Mouse (Mus musculus): ENCODE results near the gene Csad. TPM values are rescaled to one million over a fixed set of nuclear protein-coding genes. Genes with fewer than 3 reads are reported as not detected.
"Not testable (repeated sequence)": the region's sequence is repeated elsewhere in the genome, so short reads cannot be mapped to it uniquely, and the experiment has no call there.

Csad gene
- polyA plus RNA-seq, 3 experiments from 2014 or later, result 5.0 to 14.6 (median 14.0) TPM

DNA sequence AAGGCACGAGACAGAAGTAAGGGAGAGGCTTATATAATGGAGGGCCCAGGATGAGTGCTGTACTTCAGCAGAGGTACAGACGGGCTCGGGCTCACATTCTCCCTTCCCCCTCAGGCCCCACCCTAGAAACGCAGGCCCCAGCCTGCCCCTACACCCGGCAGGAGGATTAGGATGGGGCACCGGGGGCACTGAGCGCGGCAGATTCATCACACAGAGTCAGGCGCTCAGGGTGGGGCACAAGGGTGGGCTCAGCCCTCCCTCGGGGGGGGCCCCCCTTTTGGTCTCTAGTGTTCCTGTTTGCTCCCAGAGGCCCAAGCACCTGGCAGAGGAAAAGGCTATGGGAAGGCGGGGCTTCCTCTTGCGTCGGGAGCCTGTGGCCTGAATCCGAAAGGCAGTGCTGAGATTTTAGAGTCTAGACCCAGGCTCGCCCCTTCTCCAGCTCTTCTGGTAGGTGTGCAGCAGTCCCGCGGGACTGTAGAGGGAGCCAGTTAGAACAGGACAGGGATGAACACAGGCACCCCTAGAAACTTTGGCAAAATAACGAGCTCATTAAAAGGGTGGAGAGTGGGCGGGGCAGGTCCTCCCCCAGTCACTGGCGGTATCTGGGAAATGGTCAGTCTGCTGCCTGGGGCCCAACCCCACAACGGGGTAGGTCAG lies 31.0 kb upstream of the Csad start:
- ATAC-seq, result no peak

GRCm38 (mm10) chr15:102233896-102234295 lies 29.4 kb upstream of the Csad start:
- peak; percentile 32 for ATAC-seq

- ATAC-seq, result no peak
These were observed 28.2 kb upstream of the Csad start for GRCm38 (mm10) chr15:102232764-102233163.

GRCm38 (mm10) chr15:102231748-102232147 lies 27.2 kb upstream of the Csad start, which contains the start of gene Itgb7:
Itgb7 (minus strand) TSS chr15:102231944.
- ATAC-seq, result peak; percentile 78

GRCm38 (mm10) chr15:102230408-102231321 lies 26.1 kb upstream of the Csad start:
- peak; percentile 54 for ATAC-seq

DNA sequence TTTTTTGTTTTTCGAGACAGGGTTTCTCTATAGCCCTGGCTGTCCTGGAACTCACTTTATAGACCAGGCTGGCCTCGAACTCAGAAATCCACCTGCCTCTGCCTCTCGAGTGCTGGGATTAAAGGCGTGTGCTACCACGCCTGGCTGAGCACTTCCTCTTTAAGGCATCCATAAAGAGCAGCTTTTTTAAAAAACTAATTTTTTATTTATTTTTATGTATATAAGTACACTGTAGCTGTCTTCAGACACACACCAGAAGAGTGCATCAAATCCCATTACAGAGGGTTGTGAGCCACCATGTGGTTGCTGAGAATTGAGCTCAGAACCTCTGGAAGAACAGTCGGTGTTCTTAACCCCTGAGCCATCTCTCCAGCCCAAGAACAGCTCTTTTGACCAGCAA lies 21.1 kb upstream of the Csad start:
- ATAC-seq, result not testable (repeated sequence)

GRCm38 (mm10) chr15:102224992-102225617 lies 20.6 kb upstream of the Csad start:
- peak; percentile 94 for ATAC-seq

GRCm38 (mm10) chr15:102224186-102224991 lies 19.9 kb upstream of the Csad start:
- peak; percentile 38 for ATAC-seq

DNA sequence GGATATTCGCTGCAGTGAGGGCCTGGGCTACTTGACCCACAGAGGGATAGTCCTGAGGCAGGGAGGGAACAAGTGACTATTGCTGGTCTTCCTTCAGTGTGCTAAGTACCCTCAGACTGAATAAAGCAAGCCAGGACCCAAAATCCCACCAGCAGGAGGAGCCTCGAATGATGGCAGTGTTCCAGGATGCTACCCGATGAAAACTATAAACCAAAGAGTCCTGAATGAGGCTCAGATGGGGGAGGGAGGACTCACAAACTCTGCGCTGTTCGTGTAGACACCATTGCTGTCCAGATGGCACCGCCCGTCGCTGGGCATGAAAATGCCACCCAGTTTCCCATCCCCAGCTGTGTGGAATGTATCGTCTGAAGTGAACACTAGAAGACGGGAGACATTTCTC lies 17.9 kb upstream of the Csad start:
- ATAC-seq, result no peak

DNA sequence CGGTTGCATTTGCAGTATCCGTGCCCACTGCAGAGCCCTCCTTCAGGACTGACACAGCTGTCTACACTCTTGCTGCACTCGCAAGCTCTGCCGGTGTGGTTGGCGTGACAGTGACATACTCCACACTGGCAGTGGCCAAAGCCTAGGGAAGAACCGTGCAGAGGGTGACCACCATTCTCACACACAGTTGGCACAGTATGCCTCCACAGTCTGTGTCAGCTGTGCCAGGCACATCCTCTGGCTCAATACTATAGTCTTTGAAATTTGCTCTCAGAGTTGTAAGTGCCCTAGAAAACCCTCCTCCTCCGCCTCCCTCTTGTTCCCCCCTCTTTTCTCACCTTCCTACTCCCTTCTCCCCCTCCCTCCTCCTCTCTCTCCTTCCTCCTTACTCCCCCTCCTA lies 12.8 kb upstream of the Csad start:
- no peak for ATAC-seq

DNA sequence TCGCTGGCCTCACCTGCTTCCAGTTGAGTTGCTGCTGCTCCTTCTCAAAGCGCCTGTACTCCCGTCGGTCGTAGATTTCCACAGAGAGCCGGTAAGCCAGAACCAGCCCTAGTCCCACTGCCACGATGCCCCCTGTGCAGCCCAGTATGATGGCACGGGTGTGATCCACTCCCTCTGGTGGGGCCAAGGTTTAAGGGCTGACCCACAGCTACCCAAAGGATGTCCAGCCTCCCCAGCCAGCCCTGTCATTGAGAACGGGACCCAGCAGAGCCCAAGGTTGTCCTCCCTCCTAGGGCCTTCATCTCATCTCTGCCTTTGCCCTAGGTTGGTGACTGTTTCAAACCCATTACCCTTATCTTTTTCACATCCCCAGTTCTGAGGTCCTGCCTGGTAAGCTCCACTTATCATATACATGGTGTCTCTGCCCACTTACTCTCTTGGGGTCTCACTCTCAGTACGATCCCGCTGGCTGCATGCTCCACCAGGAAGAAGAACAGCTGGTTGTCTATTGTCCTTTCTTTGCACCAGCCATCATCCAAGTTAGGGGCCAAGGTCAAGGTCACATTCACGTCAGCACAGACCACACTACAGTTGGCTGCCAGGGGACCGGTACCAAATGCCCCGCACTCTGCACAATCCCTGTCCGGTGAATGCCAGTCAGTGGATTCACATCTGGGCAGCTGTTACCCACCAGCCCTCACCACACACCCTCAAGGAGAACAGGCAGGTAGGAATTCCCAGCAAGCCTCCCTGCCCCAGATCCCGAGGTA lies 12.1 kb upstream of the Csad start:
- no peak for ATAC-seq

DNA sequence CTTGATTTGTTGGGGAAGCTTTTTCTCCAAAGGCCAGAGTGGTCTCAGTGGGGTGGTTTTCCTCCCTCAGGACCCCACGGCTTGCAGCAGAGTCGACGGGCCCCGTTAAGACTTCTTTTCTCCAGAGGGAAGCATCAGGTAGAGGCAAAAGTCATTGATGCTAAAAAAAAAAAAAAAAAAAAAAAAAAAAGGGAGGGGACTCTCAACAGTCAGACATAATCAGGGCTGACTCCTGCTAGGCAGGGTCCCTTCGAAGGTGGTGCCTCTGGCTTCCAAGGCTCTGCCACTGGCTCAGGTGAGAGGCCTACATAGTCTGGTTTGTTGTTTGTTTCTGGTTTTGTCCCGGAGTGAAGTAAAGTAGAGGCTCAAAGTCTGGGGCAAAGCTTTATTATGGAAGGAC lies 11.1 kb upstream of the Csad start:
- ATAC-seq, result no peak

DNA sequence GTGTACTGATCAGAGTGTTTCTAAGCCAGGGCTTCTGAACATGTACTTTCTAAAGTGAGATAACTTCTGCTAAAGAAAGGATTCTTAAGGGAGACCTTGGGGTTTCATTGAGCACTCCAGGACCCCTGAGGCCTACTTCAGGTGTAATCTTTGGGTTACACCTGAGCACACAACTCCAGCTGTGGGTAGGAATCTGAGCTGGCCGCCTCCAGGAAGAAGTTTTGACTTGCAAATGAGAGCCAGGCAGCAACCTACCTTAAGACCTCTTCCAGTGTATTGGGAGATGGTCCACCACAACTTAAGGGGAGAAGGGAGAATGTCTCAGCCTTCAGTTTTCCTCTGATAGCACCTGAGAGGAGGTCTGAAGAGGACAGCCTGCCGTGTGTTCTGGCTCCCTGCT lies 9.6 kb upstream of the Csad start:
- no peak for ATAC-seq

GRCm38 (mm10) chr15:102211895-102212294 lies 7.4 kb upstream of the Csad start:
- ATAC-seq, result no peak

DNA sequence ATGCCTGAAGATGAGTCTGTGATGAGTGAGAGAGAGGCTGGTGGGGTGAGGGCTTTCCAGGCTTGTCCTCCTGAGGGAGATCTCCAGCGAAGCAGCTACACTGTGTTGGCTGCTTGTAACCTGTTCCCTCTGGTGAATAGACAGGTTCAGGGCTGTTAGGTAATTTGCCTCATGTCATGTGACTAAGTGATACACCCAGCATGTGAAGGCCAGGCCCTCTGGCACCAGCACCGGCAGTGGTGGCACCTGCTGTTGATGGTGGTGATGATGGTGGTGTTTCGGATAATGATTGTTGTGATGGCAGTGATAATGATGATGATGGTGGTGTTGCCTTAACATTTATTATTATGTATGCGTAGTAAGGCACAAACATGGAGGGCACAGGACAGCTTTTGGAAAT lies 6.3 kb upstream of the Csad start:
- ATAC-seq, result no peak

DNA sequence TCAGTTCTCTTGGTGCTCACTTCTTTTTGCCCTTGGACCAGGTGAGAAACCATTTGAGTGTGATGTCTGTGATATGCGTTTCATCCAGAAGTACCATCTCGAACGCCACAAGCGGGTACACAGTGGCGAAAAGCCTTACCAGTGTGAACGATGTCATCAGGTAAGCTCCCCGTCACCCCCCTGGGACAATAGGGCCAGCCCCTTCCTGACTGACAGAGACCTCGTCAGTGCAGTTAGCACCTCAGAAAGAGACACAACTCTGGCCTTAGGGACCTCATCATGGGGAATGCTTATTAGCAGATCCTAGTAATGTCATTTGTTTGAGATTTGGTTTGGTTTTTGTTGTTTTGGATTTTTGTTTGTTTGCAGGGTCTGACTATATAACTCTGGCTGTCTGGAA lies 4.6 kb upstream of the Csad start:
- ATAC-seq, result no peak

DNA sequence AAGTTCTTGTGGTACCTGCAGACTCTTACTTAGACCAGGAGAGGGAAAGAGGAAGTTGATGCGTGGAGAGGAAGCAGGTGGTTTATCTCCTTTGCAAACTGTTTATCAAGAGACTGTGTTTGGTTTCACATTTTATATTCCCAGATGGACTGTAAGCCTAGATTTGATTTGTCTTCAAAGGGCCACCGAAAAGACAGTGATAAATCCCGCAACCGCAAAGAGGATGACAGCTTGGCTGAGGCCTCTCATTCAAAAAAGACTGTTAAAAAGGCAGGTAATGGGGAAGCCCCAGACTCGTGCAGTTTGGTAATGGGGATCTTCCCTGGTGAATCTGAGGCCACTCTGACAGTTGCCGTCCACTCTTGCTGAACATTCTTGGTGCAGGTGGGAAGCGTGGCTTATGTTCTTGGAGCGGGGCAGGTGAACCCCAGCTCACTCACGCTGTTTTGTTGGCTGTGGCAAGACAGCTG lies 3.6 kb upstream of the Csad start:
- ATAC-seq, result no peak

DNA sequence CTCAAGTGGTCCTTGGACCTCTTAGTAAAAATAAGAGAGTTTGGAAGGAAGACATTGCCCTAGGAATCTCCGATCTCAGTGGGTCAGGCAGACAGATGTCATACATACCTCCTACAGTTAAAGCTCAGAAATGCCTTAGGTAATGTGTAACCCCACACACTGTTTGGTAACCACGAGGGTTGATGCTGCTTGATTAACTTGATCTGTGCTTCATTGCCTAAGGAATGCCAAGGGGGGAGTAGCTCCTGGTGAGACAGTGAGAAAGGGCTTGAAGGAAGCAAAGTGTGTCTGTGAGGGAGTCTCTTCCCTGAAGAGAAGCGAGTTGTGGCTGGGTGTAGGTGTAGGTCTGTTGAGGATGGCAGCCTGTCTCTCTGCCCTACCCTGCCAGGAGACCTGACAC lies 2.8 kb upstream of the Csad start:
- no peak for ATAC-seq

- no peak for ATAC-seq
These were observed 1.3 kb upstream of the Csad start for GRCm38 (mm10) chr15:102205779-102206178.

DNA sequence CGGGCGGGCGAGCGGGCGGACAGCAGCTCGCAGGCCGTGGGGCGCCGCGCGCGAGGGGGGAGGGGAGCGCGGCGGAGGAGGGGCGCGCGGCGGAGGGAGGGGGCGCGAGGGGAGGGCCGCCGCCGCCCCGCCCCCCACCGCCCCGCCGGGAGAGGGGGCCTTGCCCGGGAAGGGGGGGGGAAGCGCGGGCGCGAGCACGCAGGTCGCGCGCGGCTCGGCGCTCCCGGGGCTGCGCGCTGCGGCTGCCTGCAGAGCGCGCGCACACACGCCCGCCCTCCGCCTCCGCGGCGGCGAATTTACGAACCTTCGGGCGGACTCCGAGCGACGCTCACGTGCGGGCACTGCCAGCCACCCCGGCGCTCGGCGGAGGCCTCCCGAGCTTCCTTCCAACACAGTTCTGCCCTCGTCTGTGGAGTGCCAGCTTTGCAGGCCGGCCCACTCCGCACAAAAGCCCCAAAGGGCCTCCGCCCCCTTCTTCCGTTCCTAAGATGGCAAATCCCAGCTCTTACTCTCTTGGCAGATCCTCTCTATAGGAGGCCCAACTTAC lies 616 bp downstream of the Csad start:
- peak; percentile 29 for ATAC-seq

Data from inflammation-experienced regulatory T-cells, adult 6 months (primary cell).